Comparison of ENCODE assay signal across 9 mouse cellular contexts in the genomic region with DNA sequence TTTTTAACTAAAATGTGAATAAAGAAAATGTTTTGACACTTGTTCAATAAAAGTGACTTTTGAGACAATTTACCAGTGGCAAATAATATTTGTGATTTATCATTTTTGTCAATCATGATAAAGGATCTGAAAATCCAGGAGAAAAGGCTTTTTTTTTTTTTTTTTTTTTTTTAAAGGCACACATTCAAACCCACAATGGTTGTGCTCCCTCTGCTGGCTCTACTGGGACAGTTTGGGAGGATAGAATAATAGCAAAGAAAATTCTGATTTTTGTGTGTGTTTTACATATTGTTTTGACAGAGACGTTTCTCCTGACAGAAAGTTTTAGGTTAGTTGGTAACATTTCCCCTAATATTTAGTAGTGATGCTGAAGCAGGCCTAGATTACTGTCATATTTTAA. TPM values are rescaled to one million over a fixed set of nuclear protein-coding genes. Genes with fewer than 3 reads are reported as not detected.
DNase-seq lines count a peak whose midpoint lies in the region; ATAC-seq and TF ChIP-seq lines count a peak whose summit lies in the region.
"Had no signal": no experiment of that assay in that cellular context is flagged by ENCODE, and none has a peak within 500 bp of the region (broad histone marks: within the 10 kb centered on the region; RNA-seq: fewer than 3 reads in every experiment).

No protein-coding gene starts in this region.

- H3K9ac ChIP-seq in heart, postnatal 0 days (replicated peaks; ENCODE audit: low read depth, low read length): no peak overlapping the region
- H3K9ac ChIP-seq in lung, postnatal 0 days (replicated peaks; ENCODE audit: low read depth): no peak overlapping the region
- H3K9ac ChIP-seq: limb, embryonic 15.5 days had no signal

- peak; percentile 52 for TF ChIP-seq CTCF in heart, postnatal 0 days (IDR thresholded peaks at IDR 0.05; ENCODE audit: low read depth)
- TF ChIP-seq CTCF in lung, postnatal 0 days (IDR thresholded peaks at IDR 0.05): peak; percentile 66
- no peak for TF ChIP-seq CTCF in lung, adult 2 months (IDR thresholded peaks at IDR 0.05; ENCODE audit: insufficient read depth, low read length)

- H3K4me1 ChIP-seq in heart, postnatal 0 days (ENCODE audit: control insufficient read depth, insufficient read depth): no peaks in the 10 kb centered on the region; the same call in 1 of the 2 replicates
- peaks cover 7% of the 10 kb centered on the region; the same call in 1 of the 2 replicates for H3K4me1 ChIP-seq in lung, postnatal 0 days (ENCODE audit: insufficient read depth, low read depth, low read length)
- peaks cover 8% of the 10 kb centered on the region for H3K4me1 ChIP-seq in lung, adult 2 months (ENCODE audit: control insufficient read depth, insufficient read depth, low read length)

- H3K9me3 ChIP-seq in heart, postnatal 0 days (replicated peaks; ENCODE audit: control insufficient read depth, low read length): no peaks in the 10 kb centered on the region
- no peaks in the 10 kb centered on the region for H3K9me3 ChIP-seq in lung, postnatal 0 days (ENCODE audit: low read length)
- H3K9me3 ChIP-seq: limb, embryonic 15.5 days had no signal

- DNase-seq in heart, postnatal 0 days (ENCODE audit: low spot score): peak; percentile 19
- DNase-seq in heart, postnatal 25 days (ENCODE audit: low spot score): no peak
- DNase-seq in lung, postnatal 0 days (ENCODE audit: low spot score): peak; percentile 51
- no peak for DNase-seq in lung, adult 2 months
- peak; percentile 24 for DNase-seq in brain, embryonic 18.5 days (ENCODE audit: low read depth, low spot score)
- DNase-seq in retina, embryonic 14.5 days (ENCODE audit: low spot score): peak; percentile 62
- no peak for DNase-seq in thymus, postnatal 25 days
- DNase-seq in ovary, postnatal 10 days (ENCODE audit: low spot score): no peak

- H3K36me3 ChIP-seq in heart, postnatal 0 days (replicated peaks; ENCODE audit: control insufficient read depth, insufficient read depth, low read length): no peaks in the 10 kb centered on the region
- no peaks in the 10 kb centered on the region for H3K36me3 ChIP-seq in lung, postnatal 0 days (ENCODE audit: insufficient read depth, low read length)
- H3K36me3 ChIP-seq: limb, embryonic 15.5 days had no signal

- 26% methylated on average over 1 of the region's 1 CpGs for WGBS in heart, postnatal 0 days
- 26% methylated on average over 1 of the region's 1 CpGs for WGBS in lung, postnatal 0 days
- WGBS in lung, adult 2 months: 26% methylated on average over 1 of the region's 1 CpGs

- H3K27ac ChIP-seq in heart, postnatal 0 days (ENCODE audit: low read depth): no peak overlapping the region
- H3K27ac ChIP-seq in lung, postnatal 0 days (ENCODE audit: low read length): no peak overlapping the region
- H3K27ac ChIP-seq: limb, embryonic 15.5 days had no signal

- TF ChIP-seq EP300 in heart, postnatal 0 days (IDR thresholded peaks at IDR 0.05; ENCODE audit: low read depth): no peak
- TF ChIP-seq EP300 in lung, postnatal 0 days (IDR thresholded peaks at IDR 0.05): no peak

- intact Hi-C loops in heart, postnatal 25 days (cut with DNase I): no loop called here

- no peak overlapping the region for H3K4me3 ChIP-seq in heart, postnatal 0 days (ENCODE audit: low read depth, low read length)
- H3K4me3 ChIP-seq in lung, postnatal 0 days (ENCODE audit: low read depth, low read length): no peak overlapping the region
- no peak overlapping the region for H3K4me3 ChIP-seq in lung, adult 2 months (replicated peaks; ENCODE audit: extremely low read depth, low read depth, low read length)
- H3K4me3 ChIP-seq: limb, embryonic 15.5 days had no signal

- no peak for TF ChIP-seq POLR2A in lung, adult 2 months (IDR thresholded peaks at IDR 0.05; ENCODE audit: borderline replicate concordance, extremely low read depth, low read depth, low read length)

- H3K4me2 ChIP-seq in heart, postnatal 0 days (ENCODE audit: low read depth, low read length): no peak overlapping the region
- no peak overlapping the region for H3K4me2 ChIP-seq in lung, postnatal 0 days (replicated peaks; ENCODE audit: low read depth, low read length)
- H3K4me2 ChIP-seq: limb, embryonic 15.5 days had no signal

- ATAC-seq in heart, postnatal 0 days (ENCODE audit: insufficient read depth, low read depth): no peak
- no peak for ATAC-seq in lung, postnatal 0 days

- no peaks in the 10 kb centered on the region for H3K27me3 ChIP-seq in heart, postnatal 0 days (ENCODE audit: control insufficient read depth, insufficient read depth, low read length)
- no peaks in the 10 kb centered on the region for H3K27me3 ChIP-seq in lung, postnatal 0 days (replicated peaks; ENCODE audit: insufficient read depth, low read length)
- H3K27me3 ChIP-seq: limb, embryonic 15.5 days had no signal

RNA-seq across cellular contexts. Expression of a gene that starts 28.1 kb away (rescaled TPM):
- 30.3 and 39.8 TPM in 2 replicates for total RNA-seq in heart, postnatal 0 days (2014; rRNA removed; ENCODE audit: low replicate concordance)
- 69.7 and 73.9 TPM in 2 replicates for polyA plus RNA-seq in heart, postnatal 0 days (2015; fragmentation: Nextera tagmentation; extraction: Ambion mirVana)
- 10 to 100 TPM; 28.7 to 29.0 TPM for total RNA-seq in heart, postnatal 25 days (2021)
- 88.9 and 99.8 TPM in 2 replicates for polyA plus RNA-seq in lung, postnatal 0 days (2015; fragmentation: Nextera tagmentation; extraction: Ambion mirVana)
- polyA plus RNA-seq in lung, adult 2 months (2012; rRNA removed): 27.3 and 27.8 TPM in 2 replicates

Comparison
In these comparisons a context has a peak if more than half of its experiments do, and no peak if none do; other contexts are left out.
1. DNase-seq: peak in heart, postnatal 0 days (single experiment), lung, postnatal 0 days (single experiment), brain, embryonic 18.5 days (single experiment) and retina, embryonic 14.5 days (single experiment); none in heart, postnatal 25 days (single experiment), lung, adult 2 months (single experiment), thymus, postnatal 25 days (single experiment) and ovary, postnatal 10 days (single experiment).